Mouse (Mus musculus) embryo, embryonic 10 days (tissue): ENCODE data around the gene Cox19.

Experiments used
- DNase-seq: peaks from one replicate; pipeline ENCODE4 v3.0.0-alpha.2; 2015; ENCODE audit warnings: low spot score

The Cox19 gene

GRCm38 (mm10) chr5:139294089-139294488 lies 57.1 kb downstream of the Cox19 start:
- no peak for DNase-seq

- no peak for DNase-seq
Observed at GRCm38 (mm10) chr5:139291811-139292560, 59.2 kb downstream of the Cox19 start.

- DNase-seq: no peak
Observed at GRCm38 (mm10) chr5:139290467-139291259, 60.6 kb downstream of the Cox19 start.

- DNase-seq: no peak
Observed at GRCm38 (mm10) chr5:139288591-139288990, 62.6 kb downstream of the Cox19 start.

DNA sequence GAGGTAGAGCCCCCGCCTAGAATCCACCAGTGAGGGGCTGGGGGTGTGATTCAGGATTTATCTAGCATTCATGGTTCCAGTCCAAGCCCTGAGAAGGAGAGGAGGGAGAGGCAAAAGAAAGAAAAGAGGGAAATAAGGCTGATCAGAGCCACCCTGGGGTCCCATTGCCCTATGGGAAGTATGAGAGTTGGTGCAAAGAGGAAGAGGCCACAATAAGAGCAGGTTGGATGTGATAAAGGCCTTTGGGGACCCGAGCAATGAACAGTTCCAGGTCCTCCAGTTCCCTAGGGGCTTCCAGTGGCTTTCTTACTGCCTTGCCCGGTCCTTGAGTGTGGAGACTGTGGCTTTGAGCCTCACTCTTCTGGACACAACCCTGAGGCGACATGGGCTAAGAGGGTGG lies 63.4 kb downstream of the Cox19 start:
- DNase-seq: no peak

DNA sequence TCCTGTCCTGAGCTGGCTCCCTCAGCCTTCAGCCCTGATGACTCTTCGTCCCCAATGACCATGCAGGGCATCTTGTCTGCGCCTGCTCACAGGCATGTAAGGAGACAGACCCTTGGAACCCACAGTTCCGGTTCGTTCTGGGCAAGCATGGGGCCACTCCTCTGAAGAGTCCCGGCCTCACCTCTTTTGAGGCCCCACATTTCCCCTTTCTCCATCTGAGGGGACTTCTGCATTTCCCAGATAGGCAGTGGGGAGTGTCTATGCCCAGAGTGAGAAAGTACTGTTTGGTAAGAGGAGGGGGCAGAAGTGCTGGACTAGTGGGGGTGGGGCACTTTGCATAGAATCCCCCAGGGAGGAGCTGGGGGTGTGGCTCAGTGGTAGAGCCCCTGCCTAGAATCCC lies 64.1 kb downstream of the Cox19 start:
- no peak for DNase-seq
